Mouse (Mus musculus): ENCODE results near the gene Ssr3.

DNA sequence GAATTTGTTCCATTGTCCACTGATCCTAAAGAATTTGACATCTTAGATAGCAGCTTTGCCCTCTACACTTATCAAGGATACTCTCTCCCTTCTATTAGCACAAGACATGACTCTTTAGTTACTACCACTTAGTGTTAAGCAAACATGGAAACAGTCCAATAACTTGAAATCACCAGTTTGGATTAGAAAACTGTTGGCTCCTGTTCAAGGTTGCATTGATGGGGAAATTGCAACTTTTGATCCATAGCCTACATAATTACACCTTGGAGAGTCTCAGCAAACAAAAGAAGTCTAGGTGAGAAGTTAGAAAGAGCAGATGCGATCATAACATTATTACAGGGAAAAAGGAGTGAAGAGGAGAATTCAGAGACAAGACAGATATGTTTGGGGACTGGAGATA lies 46.2 kb downstream of the Ssr3 start:
- TF ChIP-seq POLR2A (IDR thresholded peaks at IDR 0.05; ENCODE audit: borderline replicate concordance, insufficient read depth, low read length) (no peak), CTCF (IDR thresholded peaks at IDR 0.05; ENCODE audit: borderline replicate concordance, insufficient read depth, low read depth, low read length) (no peak)

Measured in cerebellum, adult 2 months (tissue).